Mouse (Mus musculus): ENCODE results near the gene Gm7534. TPM values are rescaled to one million over a fixed set of nuclear protein-coding genes. Genes with fewer than 3 reads are reported as not detected.

Gm7534 gene
- not detected in 2 replicates for polyA plus RNA-seq (2012; ENCODE audit: low replicate concordance)

DNA sequence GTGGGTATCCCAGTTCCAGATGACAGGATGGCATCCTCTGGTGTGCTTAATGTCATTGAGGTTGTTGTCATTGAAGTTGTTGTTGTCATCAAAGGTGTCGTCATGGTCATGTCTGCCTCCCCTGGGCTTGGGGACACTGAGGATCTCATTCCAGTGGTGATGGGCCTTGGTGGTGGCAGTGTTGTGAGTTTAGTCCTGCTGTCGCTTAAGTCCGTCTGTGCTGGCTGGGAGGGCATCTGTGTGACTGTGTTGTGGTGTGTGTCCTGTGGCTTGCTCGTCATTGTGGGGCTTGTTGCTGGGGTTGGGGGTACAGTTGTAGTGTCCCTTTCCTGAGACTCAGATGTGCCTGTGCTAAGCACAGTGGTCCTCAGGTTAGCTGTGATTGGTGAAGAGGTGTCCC is at the start of gene Gm7534:
TSS of gene Gm7534 (minus strand) at position 101 of the 400 bp plus-strand sequence.

DNA sequence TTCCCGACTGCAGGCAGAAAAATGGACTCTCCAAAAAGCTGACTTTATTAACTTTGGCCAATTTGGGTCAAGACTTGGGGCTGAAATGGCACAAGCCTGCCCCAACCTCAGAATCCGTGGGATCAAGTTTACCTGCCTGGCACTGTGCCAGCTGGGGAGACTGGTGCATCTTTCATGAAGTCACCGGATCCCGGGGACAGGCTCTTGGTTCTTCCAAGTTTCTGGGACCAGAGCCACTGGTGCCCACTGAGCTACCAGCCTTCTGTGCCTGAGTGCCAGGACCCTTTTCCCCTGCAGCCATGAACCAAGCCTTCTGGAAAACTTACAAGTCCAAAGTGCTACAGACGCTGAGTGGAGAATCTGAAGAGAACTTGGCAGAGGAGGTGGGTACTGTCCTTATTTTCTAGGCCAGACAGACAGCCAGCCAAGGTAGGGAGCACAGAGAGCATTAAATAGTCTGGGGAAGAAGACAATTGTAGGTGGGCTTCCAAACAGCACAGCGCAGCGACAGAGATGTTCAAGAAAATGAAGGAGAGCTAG is 44.0 kb upstream of the Gm7534 start, which contains the start of gene Gm30191:
TSS of gene Gm30191 (plus strand) at position 217 of the 540 bp plus-strand sequence.

DNA sequence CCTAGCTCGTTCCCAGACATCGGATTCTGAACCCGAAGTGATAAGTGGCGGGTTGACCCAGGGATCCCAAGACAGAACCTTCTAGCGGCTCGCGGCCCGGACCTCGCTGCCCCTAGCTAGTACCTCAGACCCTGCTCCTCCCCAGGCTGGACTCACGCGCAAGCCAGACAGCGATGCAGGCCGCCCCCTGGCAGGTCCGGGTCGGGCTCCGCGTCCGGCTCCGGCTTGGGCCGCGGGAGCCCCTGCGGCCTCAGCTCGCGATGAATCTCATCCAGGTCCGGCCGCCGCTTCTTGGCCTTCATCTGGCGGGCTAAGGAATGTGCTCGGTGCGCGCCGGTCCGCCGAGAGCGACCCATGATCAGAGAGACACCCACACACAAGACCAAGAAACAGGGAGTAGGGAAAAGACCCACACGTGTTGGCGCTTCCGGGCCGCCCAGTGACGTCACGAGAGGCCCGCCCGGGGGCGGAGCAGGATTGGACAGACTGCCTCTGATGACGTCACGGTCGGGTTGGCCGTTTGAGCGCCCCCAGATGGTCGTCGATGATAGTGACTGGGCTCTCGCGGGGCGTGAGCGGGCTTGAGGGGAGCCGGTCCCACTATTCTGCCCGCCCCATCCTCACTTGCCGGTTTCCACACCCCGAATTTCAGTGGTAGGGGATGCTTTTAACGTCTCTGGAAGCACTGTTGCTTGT is 42.5 kb upstream of the Gm7534 start, which contains the start of gene Zfp593:
TSS of gene Zfp593 (minus strand) at position 445 of the 696 bp plus-strand sequence.

DNA sequence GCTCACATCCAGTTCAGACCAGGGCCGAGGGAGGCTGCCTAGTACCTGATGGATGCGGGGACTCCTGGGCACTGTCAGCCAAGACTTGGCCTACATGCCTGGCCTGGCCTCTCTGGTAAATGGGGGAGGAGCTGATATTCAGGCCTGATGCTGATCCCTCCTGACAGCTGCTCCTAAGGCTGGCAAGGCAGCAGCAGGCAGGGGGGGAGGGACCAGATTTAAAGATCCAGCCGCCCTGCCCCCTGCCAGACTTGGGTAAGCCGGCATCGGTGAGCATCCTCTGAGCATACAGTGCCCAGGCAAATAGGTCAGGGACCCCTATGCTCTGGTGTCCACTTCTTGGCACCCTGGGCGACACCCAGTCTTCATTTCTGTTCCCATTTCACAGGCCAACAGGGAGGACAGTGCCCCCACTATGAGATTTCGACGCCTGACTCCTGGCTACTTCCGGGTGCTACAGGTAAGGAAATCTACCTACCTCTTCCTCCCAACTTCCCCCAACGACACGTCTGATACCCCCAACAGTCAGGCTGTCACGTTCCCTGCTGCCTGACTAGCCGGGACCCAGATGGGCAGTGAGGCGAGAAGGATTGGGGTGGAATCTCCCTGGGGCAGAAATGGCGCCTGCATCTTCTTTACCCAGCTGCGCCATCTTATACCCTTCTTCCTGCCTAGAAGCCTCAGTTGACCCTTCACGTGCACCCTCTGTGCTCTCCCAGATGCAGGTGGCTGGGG is 40.9 kb upstream of the Gm7534 start, which contains the start of gene E130218I03Rik:
TSS of gene E130218I03Rik (plus strand) at position 147 of the 735 bp plus-strand sequence.

DNA sequence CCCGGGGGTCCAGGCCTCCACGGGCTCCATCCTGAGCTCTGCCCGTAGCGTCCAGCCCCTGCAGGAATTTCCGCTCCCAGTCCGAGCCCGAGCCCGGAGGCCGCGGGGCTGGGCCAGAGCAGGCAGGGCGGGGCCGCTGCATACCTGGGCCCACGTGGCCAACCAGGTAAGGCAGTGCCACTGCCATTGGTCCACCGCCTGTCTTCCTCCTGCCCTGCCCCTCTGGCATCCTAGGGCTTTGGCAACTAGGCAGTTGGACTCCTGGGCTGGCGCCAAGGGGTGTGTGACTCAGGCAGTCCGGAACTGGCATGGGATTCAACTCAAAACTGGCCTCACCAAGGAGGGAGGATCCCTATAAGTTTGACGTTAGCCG is 35.5 kb upstream of the Gm7534 start, which contains the start of gene Cnksr1:
TSS of gene Cnksr1 (minus strand) at position 121 of the 373 bp plus-strand sequence.

DNA sequence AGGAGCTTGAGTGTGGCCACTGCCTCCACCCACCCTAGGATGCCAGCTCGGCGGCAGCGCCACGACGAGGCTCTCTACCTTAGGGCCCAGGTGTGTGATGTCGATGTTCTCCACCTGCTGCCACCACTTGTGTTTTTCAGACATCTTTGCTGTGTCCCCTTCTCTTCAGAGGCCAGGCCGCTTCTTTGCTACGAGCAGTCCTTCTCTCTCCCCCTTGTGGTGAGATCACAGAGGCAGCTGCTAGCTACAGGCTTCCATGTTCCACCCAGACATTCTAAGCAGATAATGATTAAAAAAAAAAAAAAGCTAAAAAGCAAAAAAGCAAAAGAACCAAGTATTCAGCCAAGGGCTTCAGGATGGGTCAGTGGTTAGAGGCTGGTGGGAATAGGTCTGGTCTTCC is 24.4 kb upstream of the Gm7534 start, which contains the start of gene Catsper4:
TSS of gene Catsper4 (minus strand) at position 190 of the 400 bp plus-strand sequence.

Other genes starting within 250 kb of the Gm7534 start
- gene Hmgn2, start 234.4 kb downstream of the Gm7534 start, polyA plus RNA-seq (2012; ENCODE audit: low replicate concordance), result 242 and 338 TPM in 2 replicates
- gene Dhdds, start 202.1 kb downstream of the Gm7534 start, polyA plus RNA-seq (2012; ENCODE audit: low replicate concordance), result 21.6 and 41.7 TPM in 2 replicates
- 1.4 TPM in 1 of 2 replicates, not detected in the other for gene Lin28a, start 184.2 kb downstream of the Gm7534 start, polyA plus RNA-seq (2012; ENCODE audit: low replicate concordance)
- 0.19 and 0.39 TPM in 2 replicates for gene Zfp683, start 149.2 kb downstream of the Gm7534 start, polyA plus RNA-seq (2012; ENCODE audit: low replicate concordance)
- gene Crybg2, start 142.2 kb downstream of the Gm7534 start, polyA plus RNA-seq (2012; ENCODE audit: low replicate concordance), result 0.10 TPM in 1 of 2 replicates, not detected in the other
- 37.5 and 134 TPM in 2 replicates for gene Cd52, start 107.9 kb downstream of the Gm7534 start, polyA plus RNA-seq (2012; ENCODE audit: low replicate concordance)
- 5.3 and 17.0 TPM in 2 replicates for gene Ubxn11, start 100.4 kb downstream of the Gm7534 start, polyA plus RNA-seq (2012; ENCODE audit: low replicate concordance)
- gene Sh3bgrl3, start 74.2 kb downstream of the Gm7534 start, polyA plus RNA-seq (2012; ENCODE audit: low replicate concordance), result 32.8 and 98.2 TPM in 2 replicates
- 12.9 and 72.9 TPM in 2 replicates for gene Cep85, start 15.9 kb downstream of the Gm7534 start, polyA plus RNA-seq (2012; ENCODE audit: low replicate concordance)
- not detected in 2 replicates for gene Catsper4, start 24.4 kb upstream of the Gm7534 start, polyA plus RNA-seq (2012; ENCODE audit: low replicate concordance)
- 0.11 and 0.14 TPM in 2 replicates for gene Cnksr1, start 35.4 kb upstream of the Gm7534 start, polyA plus RNA-seq (2012; ENCODE audit: low replicate concordance)
- not detected in 2 replicates for gene E130218I03Rik, start 40.7 kb upstream of the Gm7534 start, polyA plus RNA-seq (2012; ENCODE audit: low replicate concordance)
- 34.9 and 47.9 TPM in 2 replicates for gene Zfp593, start 42.6 kb upstream of the Gm7534 start, polyA plus RNA-seq (2012; ENCODE audit: low replicate concordance)
- not detected in 2 replicates for gene Gm30191, start 43.9 kb upstream of the Gm7534 start, polyA plus RNA-seq (2012; ENCODE audit: low replicate concordance)
- gene Grrp1, start 51.1 kb upstream of the Gm7534 start, polyA plus RNA-seq (2012; ENCODE audit: low replicate concordance), result 4.2 and 4.6 TPM in 2 replicates
- 2.9 and 4.8 TPM in 2 replicates for gene Pdik1l, start 84.9 kb upstream of the Gm7534 start, polyA plus RNA-seq (2012; ENCODE audit: low replicate concordance)
- gene Trim63, start 112.1 kb upstream of the Gm7534 start, polyA plus RNA-seq (2012; ENCODE audit: low replicate concordance), result 0.09 TPM in 1 of 2 replicates, not detected in the other
- gene Slc30a2, start 140.2 kb upstream of the Gm7534 start, polyA plus RNA-seq (2012; ENCODE audit: low replicate concordance), result 0.28 TPM in 1 of 2 replicates, not detected in the other
- 0.19 and 0.41 TPM in 2 replicates for gene Extl1, start 180.8 kb upstream of the Gm7534 start, polyA plus RNA-seq (2012; ENCODE audit: low replicate concordance)
- gene Pafah2, start 193.3 kb upstream of the Gm7534 start, polyA plus RNA-seq (2012; ENCODE audit: low replicate concordance), result 1.8 and 17.5 TPM in 2 replicates

All from leukemia stem cell, adult 10-12 weeks (primary cell).